Mouse (Mus musculus): ENCODE results near the gene Ehbp1.

GRCm38 (mm10) chr11:22274144-22274543, 67.9 kb downstream of the Ehbp1 start:
- TF ChIP-seq CTCF (IDR thresholded peaks at IDR 0.05; ENCODE audit: borderline replicate concordance, insufficient read depth, low read length) (no peak), POLR2A (IDR thresholded peaks at IDR 0.05; ENCODE audit: low read depth, low read length) (no peak)
